Mouse (Mus musculus): ENCODE measurements around the gene Alkbh7. TPM values are rescaled to one million over a fixed set of nuclear protein-coding genes. Genes with fewer than 3 reads are reported as not detected.

The Alkbh7 gene
- 20.8 and 25.9 TPM in 2 replicates for polyA plus RNA-seq (2015; fragmentation: Nextera tagmentation; extraction: Ambion mirVana)

GRCm38 (mm10) chr17:56997029-56997667 lies at the start of gene Alkbh7:
Gene Alkbh7, plus strand, starts transcription at chr17:56997339.

GRCm38 (mm10) chr17:56982013-56982412 lies 15.1 kb upstream of the Alkbh7 start, which contains the start of gene Acer1:
Gene Acer1, minus strand, starts transcription at chr17:56982126.

GRCm38 (mm10) chr17:56990115-56990746 lies 6.9 kb upstream of the Alkbh7 start, which contains the start of gene Clpp:
Gene Clpp, plus strand, starts transcription at chr17:56990305.

GRCm38 (mm10) chr17:56999968-57000609 lies 3.0 kb downstream of the Alkbh7 start, which contains the start of gene Pspn:
Gene Pspn, minus strand, starts transcription at chr17:57000018.

GRCm38 (mm10) chr17:57011236-57012141 lies 14.3 kb downstream of the Alkbh7 start, which contains the start of the genes Gtf2f1 and Gm17949:
Gene Gtf2f1, minus strand, starts transcription at chr17:57011288.
Gene Gm17949, plus strand, starts transcription at chr17:57011469.

GRCm38 (mm10) chr17:57030931-57031660 lies 34.0 kb downstream of the Alkbh7 start, which contains the start of gene Khsrp:
Gene Khsrp, minus strand, starts transcription at chr17:57031522.

GRCm38 (mm10) chr17:57041554-57041953 lies 44.4 kb downstream of the Alkbh7 start, which contains the start of gene Slc25a41:
Gene Slc25a41, minus strand, starts transcription at chr17:57041654.

Other genes starting within 250 kb of the Alkbh7 start
- 1.2 and 1.6 TPM in 2 replicates for gene Nrtn, start 239.8 kb upstream of the Alkbh7 start, polyA plus RNA-seq (2015; fragmentation: Nextera tagmentation; extraction: Ambion mirVana)
- 16.3 and 20.4 TPM in 2 replicates for gene Dus3l, start 232.6 kb upstream of the Alkbh7 start, polyA plus RNA-seq (2015; fragmentation: Nextera tagmentation; extraction: Ambion mirVana)
- gene Prr22, start 227.1 kb upstream of the Alkbh7 start, polyA plus RNA-seq (2015; fragmentation: Nextera tagmentation; extraction: Ambion mirVana) = 0.68 and 0.69 TPM in 2 replicates
- gene Rfx2, start 166.3 kb upstream of the Alkbh7 start, polyA plus RNA-seq (2015; fragmentation: Nextera tagmentation; extraction: Ambion mirVana) = 9.1 and 9.9 TPM in 2 replicates
- not detected in 2 replicates for gene Acsbg2, start 122.9 kb upstream of the Alkbh7 start, polyA plus RNA-seq (2015; fragmentation: Nextera tagmentation; extraction: Ambion mirVana)
- gene 1700061G19Rik, start 121.9 kb upstream of the Alkbh7 start, polyA plus RNA-seq (2015; fragmentation: Nextera tagmentation; extraction: Ambion mirVana) = 0.14 and 0.29 TPM in 2 replicates
- 8.9 and 9.8 TPM in 2 replicates for gene Mllt1, start 61.9 kb upstream of the Alkbh7 start, polyA plus RNA-seq (2015; fragmentation: Nextera tagmentation; extraction: Ambion mirVana)
- not detected in 2 replicates for gene Acer1, start 15.2 kb upstream of the Alkbh7 start, polyA plus RNA-seq (2015; fragmentation: Nextera tagmentation; extraction: Ambion mirVana)
- 88.8 and 89.3 TPM in 2 replicates for gene Clpp, start 7.0 kb upstream of the Alkbh7 start, polyA plus RNA-seq (2015; fragmentation: Nextera tagmentation; extraction: Ambion mirVana)
- not detected in 2 replicates for gene Pspn, start 2.7 kb downstream of the Alkbh7 start, polyA plus RNA-seq (2015; fragmentation: Nextera tagmentation; extraction: Ambion mirVana)
- gene Gtf2f1, start 13.9 kb downstream of the Alkbh7 start, polyA plus RNA-seq (2015; fragmentation: Nextera tagmentation; extraction: Ambion mirVana) = 70.2 and 72.7 TPM in 2 replicates
- gene Gm17949, start 14.1 kb downstream of the Alkbh7 start, polyA plus RNA-seq (2015; fragmentation: Nextera tagmentation; extraction: Ambion mirVana) = 0.40 and 0.46 TPM in 2 replicates
- gene Khsrp, start 34.2 kb downstream of the Alkbh7 start, polyA plus RNA-seq (2015; fragmentation: Nextera tagmentation; extraction: Ambion mirVana) = 42.5 and 45.4 TPM in 2 replicates
- not detected in 2 replicates for gene Slc25a41, start 44.3 kb downstream of the Alkbh7 start, polyA plus RNA-seq (2015; fragmentation: Nextera tagmentation; extraction: Ambion mirVana)
- gene Crb3, start 61.8 kb downstream of the Alkbh7 start, polyA plus RNA-seq (2015; fragmentation: Nextera tagmentation; extraction: Ambion mirVana) = 0.24 and 0.52 TPM in 2 replicates
- 1.1 TPM in 2 replicates for gene Slc25a23, start 62.5 kb downstream of the Alkbh7 start, polyA plus RNA-seq (2015; fragmentation: Nextera tagmentation; extraction: Ambion mirVana)
- 15.9 and 16.7 TPM in 2 replicates for gene Dennd1c, start 81.2 kb downstream of the Alkbh7 start, polyA plus RNA-seq (2015; fragmentation: Nextera tagmentation; extraction: Ambion mirVana)
- gene Tubb4a, start 90.4 kb downstream of the Alkbh7 start, polyA plus RNA-seq (2015; fragmentation: Nextera tagmentation; extraction: Ambion mirVana) = 0.77 and 0.89 TPM in 2 replicates
- gene Tnfsf9, start 108.0 kb downstream of the Alkbh7 start, polyA plus RNA-seq (2015; fragmentation: Nextera tagmentation; extraction: Ambion mirVana) = 1.6 and 1.8 TPM in 2 replicates
- gene Cd70, start 152.4 kb downstream of the Alkbh7 start, polyA plus RNA-seq (2015; fragmentation: Nextera tagmentation; extraction: Ambion mirVana) = not detected in 2 replicates
- 3.9 and 4.3 TPM in 2 replicates for gene Tnfsf14, start 196.8 kb downstream of the Alkbh7 start, polyA plus RNA-seq (2015; fragmentation: Nextera tagmentation; extraction: Ambion mirVana)
- gene C3, start 230.8 kb downstream of the Alkbh7 start, polyA plus RNA-seq (2015; fragmentation: Nextera tagmentation; extraction: Ambion mirVana) = 29.6 and 30.5 TPM in 2 replicates

Measured in spleen, postnatal 0 days (tissue).